Mouse (Mus musculus) spleen, adult 2 months (tissue): ENCODE measurements at regions not wholly inside any gene's neighbourhood (a gene's known extent, or its start where the extent isn't known, plus 50 kb on each side); places are given as distances from the start of the nearest gene placed in this dataset.

Experiments used
- DNase-seq, 2 experiments: peaks; one replicate each; pipeline versions ENCODE4 v3.0.0 to v3.0.0-alpha.2; 2012 to 2021; ENCODE audit warnings: low spot score in 2 of 2, low read depth in 1 of 2
- H3K27ac ChIP-seq: fragments of 200-500 bp; 2 replicates; pipeline ENCODE4 v1.5.1; 2012; ENCODE audit warnings: low read length, inconsistent platforms; ENCODE audit not compliant: insufficient read depth
- H3K27me3 ChIP-seq: fragments of 200-500 bp; 2 replicates; pipeline ENCODE4 v1.6.1; 2012; ENCODE audit warnings: mild to moderate bottlenecking, moderate library complexity, low read length, inconsistent platforms; ENCODE audit not compliant: control insufficient read depth, insufficient read depth
- H3K36me3 ChIP-seq: fragments of 200-500 bp; 2 replicates; pipeline ENCODE4 v1.6.1; 2012; ENCODE audit warnings: mild to moderate bottlenecking, low read length, inconsistent platforms; ENCODE audit not compliant: control insufficient read depth, insufficient read depth
- H3K4me1 ChIP-seq: fragments of 200-500 bp; 2 replicates; pipeline ENCODE4 v1.6.1; 2011; ENCODE audit warnings: inconsistent platforms; ENCODE audit not compliant: control insufficient read depth, insufficient read depth, insufficient read length
- H3K4me3 ChIP-seq: fragments of 200-500 bp; 2 replicates; pipeline ENCODE4 v1.5.1; 2011; ENCODE audit warnings: mild to moderate bottlenecking, inconsistent platforms; ENCODE audit not compliant: insufficient read depth, insufficient read length; ENCODE audit errors: extremely low read depth
- CTCF ChIP-seq: fragments of 200-500 bp; IDR thresholded peaks from 2 replicates; pipeline ENCODE4 v1.5.1; 2011; ENCODE audit warnings: mild to moderate bottlenecking, inconsistent platforms; ENCODE audit not compliant: insufficient read depth, insufficient read length, insufficient replicate concordance; ENCODE audit errors: extremely low read depth
- POLR2A ChIP-seq: fragments of 200-500 bp; IDR thresholded peaks from 2 replicates; pipeline ENCODE4 v1.6.1; 2011; ENCODE audit warnings: low read depth, low read length, inconsistent platforms
- WGBS: fragments of 180-500 bp; shearing (Covaris S2); methylation state at CpG from one replicate; pipeline ENCODE4 v1.1.7; 2018; 5-methylcytosine and 5-hydroxymethylcytosine counted together

GRCm38 (mm10) chr6:95017484-95017883, 99.6 kb upstream of the Kbtbd8 start:
- no peaks in the 10 kb centered on the region for H3K36me3 ChIP-seq
- H3K4me1 ChIP-seq, result peaks cover 2% of the 10 kb centered on the region; the same call in 1 of the 2 replicates
- H3K4me3 ChIP-seq, result no peak overlapping the region
- 28% methylated on average over 3 of the region's 3 CpGs for WGBS
- no peak overlapping the region for H3K27ac ChIP-seq
- no peak for TF ChIP-seq CTCF
- no peak for TF ChIP-seq POLR2A
- no peaks in the 10 kb centered on the region for H3K27me3 ChIP-seq
- no peak for DNase-seq

- 69% methylated on average over 5 of the region's 5 CpGs for WGBS
- Histone ChIP-seq H3K36me3 (no peaks in the 10 kb centered on the region), H3K27me3 (no peaks in the 10 kb centered on the region), H3K4me3 (no peak overlapping the region), H3K27ac (no peak overlapping the region), H3K4me1 (peaks cover 2% of the 10 kb centered on the region; the same call in 1 of the 2 replicates)
- no peak for TF ChIP-seq CTCF
- TF ChIP-seq POLR2A, result no peak
- DNase-seq, result no peak
Observed at GRCm38 (mm10) chr6:95013096-95013495, 103.9 kb upstream of the Kbtbd8 start.

GRCm38 (mm10) chr6:95006485-95006884, 110.6 kb upstream of the Kbtbd8 start:
- TF ChIP-seq CTCF (no peak), POLR2A (no peak)
- no peaks in the 10 kb centered on the region for H3K4me1 ChIP-seq
- DNase-seq, result no peak
- H3K27ac ChIP-seq, result no peak overlapping the region
- H3K4me3 ChIP-seq, result no peak overlapping the region
- WGBS, result 92% methylated on average over 2 of the region's 2 CpGs
- H3K36me3 ChIP-seq, result no peaks in the 10 kb centered on the region
- no peaks in the 10 kb centered on the region for H3K27me3 ChIP-seq

- TF ChIP-seq POLR2A (no peak), CTCF (no peak)
- no peaks in the 10 kb centered on the region for H3K4me1 ChIP-seq
- no peaks in the 10 kb centered on the region for H3K27me3 ChIP-seq
- H3K27ac ChIP-seq, result no peak overlapping the region
- no peak for DNase-seq
- no peak overlapping the region for H3K4me3 ChIP-seq
- no peaks in the 10 kb centered on the region for H3K36me3 ChIP-seq
- WGBS, result 76% methylated on average over 3 of the region's 3 CpGs
Observed at GRCm38 (mm10) chr6:95003716-95004115, 113.3 kb upstream of the Kbtbd8 start.

- WGBS, result 51% methylated on average over 4 of the region's 4 CpGs
- no peak for DNase-seq
- no peaks in the 10 kb centered on the region for H3K27me3 ChIP-seq
- H3K4me1 ChIP-seq, result no peaks in the 10 kb centered on the region
- no peak overlapping the region for H3K4me3 ChIP-seq
- TF ChIP-seq CTCF (no peak), POLR2A (no peak)
- H3K27ac ChIP-seq, result no peak overlapping the region
- H3K36me3 ChIP-seq, result no peaks in the 10 kb centered on the region
Observed at GRCm38 (mm10) chr6:94999562-94999961, 117.5 kb upstream of the Kbtbd8 start.

GRCm38 (mm10) chr6:94999002-94999401, 118.0 kb upstream of the Kbtbd8 start:
- 54% methylated on average over 6 of the region's 6 CpGs for WGBS
- H3K27ac ChIP-seq, result no peak overlapping the region

GRCm38 (mm10) chr6:94998371-94998770, 118.7 kb upstream of the Kbtbd8 start:
- Histone ChIP-seq H3K27ac (no peak overlapping the region), H3K36me3 (no peaks in the 10 kb centered on the region), H3K4me3 (no peak overlapping the region), H3K27me3 (no peaks in the 10 kb centered on the region), H3K4me1 (no peaks in the 10 kb centered on the region)
- no peak for DNase-seq
- TF ChIP-seq POLR2A (no peak), CTCF (no peak)
- 74% methylated on average over 2 of the region's 2 CpGs for WGBS

More at GRCm38 (mm10) chr6:94999002-94999401, 118.0 kb upstream of the Kbtbd8 start:
- Histone ChIP-seq H3K36me3 (no peaks in the 10 kb centered on the region), H3K4me1 (no peaks in the 10 kb centered on the region), H3K27me3 (no peaks in the 10 kb centered on the region), H3K4me3 (no peak overlapping the region)
- no peak for DNase-seq
- no peak for TF ChIP-seq POLR2A
- no peak for TF ChIP-seq CTCF
